In the genomic region with DNA sequence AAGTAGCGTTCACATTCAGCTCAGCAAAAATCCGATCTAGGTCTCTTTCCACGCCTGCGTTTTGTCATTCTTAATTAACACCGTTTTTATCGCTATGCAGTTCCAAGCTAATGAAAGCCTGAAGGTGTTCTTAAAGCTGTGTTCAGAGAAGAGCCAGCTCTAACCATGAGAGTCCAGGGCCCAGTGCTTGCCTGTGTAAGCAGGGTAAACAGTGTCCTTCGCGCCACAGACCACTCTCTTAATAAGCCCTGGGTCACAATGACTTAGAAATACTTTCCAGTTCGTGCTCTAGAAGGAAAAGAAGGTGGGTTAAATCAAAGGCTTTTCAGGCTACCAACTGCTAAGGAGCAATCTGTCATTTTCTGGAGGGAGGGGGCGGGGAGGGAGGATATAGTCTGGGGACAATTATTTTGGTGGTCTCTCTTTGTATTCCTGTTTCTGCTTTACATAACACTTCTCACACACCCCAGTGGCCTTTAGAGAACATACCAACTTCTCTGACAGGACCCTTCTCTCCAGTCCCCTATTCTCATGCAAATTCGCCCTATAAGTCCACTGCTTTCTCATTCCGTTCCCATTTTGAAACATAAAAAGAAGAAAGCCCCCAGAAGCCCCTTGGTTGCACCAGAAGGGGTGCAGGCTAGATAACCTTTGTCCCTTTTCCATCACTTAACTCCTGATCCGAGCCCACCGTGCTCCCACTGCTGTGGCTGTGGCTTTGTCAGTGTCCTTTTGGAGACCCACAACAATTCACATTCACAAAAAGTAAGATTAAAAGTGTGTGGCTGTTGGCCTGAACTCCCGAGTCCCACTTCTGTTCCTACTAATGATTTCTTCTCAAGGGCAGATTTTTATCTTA, we compare ENCODE assay signal across 9 mouse cellular contexts.
DNase-seq lines count a peak whose midpoint lies in the region; ATAC-seq and TF ChIP-seq lines count a peak whose summit lies in the region.
"Had no signal": no experiment of that assay in that cellular context is flagged by ENCODE, and none has a peak within 500 bp of the region (broad histone marks: within the 10 kb centered on the region; RNA-seq: fewer than 3 reads in every experiment).

No protein-coding gene starts in this region.

- no peak for TF ChIP-seq EP300 in heart, adult 2 months (IDR thresholded peaks at IDR 0.05; ENCODE audit: insufficient read depth, low read depth, low read length)

- WGBS in heart, embryonic 15.5 days = 37% methylated on average over 15 of the region's 15 CpGs
- 61% methylated on average over 15 of the region's 15 CpGs for WGBS in heart, adult 2 months
- 18% methylated on average over 15 of the region's 15 CpGs for WGBS in hindbrain, embryonic 11.5 days
- 6% methylated on average over 15 of the region's 15 CpGs for WGBS in midbrain, embryonic 16.5 days

- TF ChIP-seq CTCF in heart, adult 2 months (IDR thresholded peaks at IDR 0.05) = no peak

- peak; percentile 56; the same call in 1 of the 2 replicates for ATAC-seq in heart, embryonic 15.5 days (replicated peaks; ENCODE audit: insufficient number of reproducible peaks, insufficient read depth, low FRiP score, low read depth)
- ATAC-seq in hindbrain, embryonic 11.5 days (ENCODE audit: low FRiP score) = peak; percentile 90
- ATAC-seq in midbrain, embryonic 16.5 days = peak; percentile 74

- H3K27me3 ChIP-seq in heart, embryonic 15.5 days = no peaks in the 10 kb centered on the region
- peaks cover 3% of the 10 kb centered on the region; the same call in 1 of the 2 replicates for H3K27me3 ChIP-seq in heart, adult 2 months (ENCODE audit: control insufficient read depth, insufficient read depth, low read length)
- no peaks in the 10 kb centered on the region for H3K27me3 ChIP-seq in hindbrain, embryonic 11.5 days (ENCODE audit: control insufficient read depth, insufficient read depth, low read length)
- H3K27me3 ChIP-seq in midbrain, embryonic 16.5 days (ENCODE audit: control insufficient read depth, insufficient read depth, low read depth, low read length) = no peaks in the 10 kb centered on the region

- H3K4me1 ChIP-seq in heart, embryonic 15.5 days (replicated peaks) = peaks cover 23% of the 10 kb centered on the region
- H3K4me1 ChIP-seq in heart, adult 2 months (ENCODE audit: control insufficient read depth, insufficient read depth, low read length) = no peaks in the 10 kb centered on the region
- H3K4me1 ChIP-seq in hindbrain, embryonic 11.5 days (replicated peaks; ENCODE audit: control insufficient read depth, insufficient read depth, low read length) = no peaks in the 10 kb centered on the region
- peaks cover 11% of the 10 kb centered on the region for H3K4me1 ChIP-seq in midbrain, embryonic 16.5 days (ENCODE audit: control insufficient read depth, insufficient read depth, low read length)

- H3K9ac ChIP-seq in heart, embryonic 15.5 days = peak overlapping the region; percentile 25; the same call in 1 of the 2 replicates
- no peak overlapping the region for H3K9ac ChIP-seq in heart, adult 2 months (ENCODE audit: low read depth, low read length)
- H3K9ac ChIP-seq in hindbrain, embryonic 11.5 days (ENCODE audit: low read depth, low read length) = peak overlapping the region; percentile 4
- peak overlapping the region; percentile 18; the same call in 1 of the 2 replicates for H3K9ac ChIP-seq in midbrain, embryonic 16.5 days (ENCODE audit: low read depth, low read length)

- no peaks in the 10 kb centered on the region for H3K79me2 ChIP-seq in heart, adult 2 months (replicated peaks; ENCODE audit: control insufficient read depth, insufficient read depth, low read length)

- H3K4me3 ChIP-seq in heart, embryonic 15.5 days = peak overlapping the region; percentile 26
- no peak overlapping the region for H3K4me3 ChIP-seq in heart, adult 2 months
- peak overlapping the region; percentile 10; the same call in 1 of the 2 replicates for H3K4me3 ChIP-seq in hindbrain, embryonic 11.5 days (ENCODE audit: low read depth, low read length)
- H3K4me3 ChIP-seq in midbrain, embryonic 16.5 days (ENCODE audit: low read depth, low read length) = peak overlapping the region; percentile 27

- no peak for DNase-seq in heart, adult 2 months
- peak; percentile 65 for DNase-seq in embryo, embryonic 10 days (ENCODE audit: low spot score)
- peak; percentile 62 for DNase-seq in hindbrain, embryonic 11.5 days (ENCODE audit: low spot score)
- no peak for DNase-seq in left cerebral cortex, postnatal 36 days (ENCODE audit: low spot score in 2 of 2)
- no peak for DNase-seq in urinary bladder, adult 2 months (ENCODE audit: low spot score)
- no peak for DNase-seq in adrenal gland, postnatal 10 days
- DNase-seq: layer of hippocampus, adult 9-11 months had no signal

- H3K27ac ChIP-seq in heart, embryonic 15.5 days = peak overlapping the region; percentile 78
- no peak overlapping the region for H3K27ac ChIP-seq in heart, adult 2 months
- H3K27ac ChIP-seq in hindbrain, embryonic 11.5 days (ENCODE audit: low read depth, low read length) = peak overlapping the region; percentile 80
- H3K27ac ChIP-seq in midbrain, embryonic 16.5 days (ENCODE audit: low read length) = no peak overlapping the region

- intact Hi-C loops in heart, adult 2 months (cut with DNase I) = no loop called here
- intact Hi-C loops in left cerebral cortex, postnatal 36 days (cut with DNase I) = no loop called here

- no peak for TF ChIP-seq POLR2A in heart, adult 2 months (IDR thresholded peaks at IDR 0.05; ENCODE audit: insufficient read depth, low read depth, low read length)

- H3K9me3 ChIP-seq in heart, embryonic 15.5 days (replicated peaks) = no peaks in the 10 kb centered on the region
- H3K9me3 ChIP-seq in hindbrain, embryonic 11.5 days (ENCODE audit: control insufficient read depth, low read length) = no peaks in the 10 kb centered on the region
- no peaks in the 10 kb centered on the region for H3K9me3 ChIP-seq in midbrain, embryonic 16.5 days (replicated peaks; ENCODE audit: control insufficient read depth, low read length, poor library complexity, severe bottlenecking)

- H3K36me3 ChIP-seq in heart, embryonic 15.5 days = no peaks in the 10 kb centered on the region
- H3K36me3 ChIP-seq in heart, adult 2 months (ENCODE audit: control insufficient read depth, insufficient read depth, low read length) = no peaks in the 10 kb centered on the region
- no peaks in the 10 kb centered on the region for H3K36me3 ChIP-seq in hindbrain, embryonic 11.5 days (ENCODE audit: control insufficient read depth, insufficient read depth, low read length)
- H3K36me3 ChIP-seq in midbrain, embryonic 16.5 days (ENCODE audit: control insufficient read depth, insufficient read depth, low read length) = no peaks in the 10 kb centered on the region

- peak overlapping the region; percentile 53 for H3K4me2 ChIP-seq in heart, embryonic 15.5 days
- H3K4me2 ChIP-seq in hindbrain, embryonic 11.5 days (replicated peaks; ENCODE audit: low read depth, low read length) = peak overlapping the region; percentile 40
- H3K4me2 ChIP-seq in midbrain, embryonic 16.5 days (ENCODE audit: low read length) = peak overlapping the region; percentile 58

Comparison
In these comparisons a context has a peak if more than half of its experiments do, and no peak if none do; other contexts are left out.
1. H3K27ac ChIP-seq: peak in heart, embryonic 15.5 days (single experiment) and hindbrain, embryonic 11.5 days (single experiment); none in heart, adult 2 months (single experiment) and midbrain, embryonic 16.5 days (single experiment).
2. DNase-seq: peak in embryo, embryonic 10 days (single experiment) and hindbrain, embryonic 11.5 days (single experiment); none in heart, adult 2 months (0 of 2), left cerebral cortex, postnatal 36 days (0 of 2), urinary bladder, adult 2 months (single experiment) and adrenal gland, postnatal 10 days (single experiment).
3. Peak in every context shown above with its lines, with median percentiles within 50 percentile points of each other: ATAC-seq and H3K4me2 ChIP-seq.